Mouse (Mus musculus) G1E (cell line): ENCODE measurements around the gene Ap1g1.

Experiments used
- CTCF ChIP-seq: IDR thresholded peaks from 2 replicates; pipeline ENCODE4 v1.5.1; 2012; ENCODE audit warnings: low read depth, low read length, inconsistent platforms, mixed read lengths
- GATA1 ChIP-seq: IDR thresholded peaks from 2 replicates; pipeline ENCODE4 v1.6.1; 2012; ENCODE audit warnings: borderline replicate concordance, low read length, inconsistent platforms, mixed read lengths
- GATA2 ChIP-seq: IDR thresholded peaks from 2 replicates; pipeline ENCODE4 v1.6.1; 2012; ENCODE audit warnings: low read depth, low read length, inconsistent platforms, borderline replicate concordance
- POLR2AphosphoS5 ChIP-seq: IDR thresholded peaks from 2 replicates; pipeline ENCODE4 v1.6.1; 2012; ENCODE audit warnings: low read depth, low read length, inconsistent platforms; ENCODE audit not compliant: insufficient replicate concordance
- TAL1 ChIP-seq: conservative IDR thresholded peaks from 2 replicates; pipeline ENCODE4 v1.6.1; 2012; ENCODE audit warnings: low read depth, low read length, inconsistent platforms, mixed read lengths

DNA sequence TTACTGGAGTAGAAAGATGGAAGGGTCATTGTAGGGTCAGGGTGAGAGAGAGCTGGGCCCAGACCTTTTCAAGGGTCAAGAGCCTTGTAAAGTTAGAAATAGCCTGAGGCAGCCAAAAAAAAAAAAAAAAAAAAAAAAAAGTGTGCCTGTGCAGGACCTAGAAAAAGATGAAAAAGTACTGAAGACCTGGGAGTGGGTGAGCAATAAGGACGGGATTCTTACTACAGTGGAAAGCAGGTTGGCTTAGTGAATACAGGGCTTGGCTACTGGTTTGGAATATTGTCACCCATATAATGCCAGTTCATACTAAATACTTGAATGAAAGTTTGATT is 40.3 kb upstream of the Ap1g1 start:
- no peak for TF ChIP-seq TAL1
- no peak for TF ChIP-seq GATA2
- no peak for TF ChIP-seq CTCF
- no peak for TF ChIP-seq GATA1
- no peak for TF ChIP-seq POLR2AphosphoS5
